In the genomic region with DNA sequence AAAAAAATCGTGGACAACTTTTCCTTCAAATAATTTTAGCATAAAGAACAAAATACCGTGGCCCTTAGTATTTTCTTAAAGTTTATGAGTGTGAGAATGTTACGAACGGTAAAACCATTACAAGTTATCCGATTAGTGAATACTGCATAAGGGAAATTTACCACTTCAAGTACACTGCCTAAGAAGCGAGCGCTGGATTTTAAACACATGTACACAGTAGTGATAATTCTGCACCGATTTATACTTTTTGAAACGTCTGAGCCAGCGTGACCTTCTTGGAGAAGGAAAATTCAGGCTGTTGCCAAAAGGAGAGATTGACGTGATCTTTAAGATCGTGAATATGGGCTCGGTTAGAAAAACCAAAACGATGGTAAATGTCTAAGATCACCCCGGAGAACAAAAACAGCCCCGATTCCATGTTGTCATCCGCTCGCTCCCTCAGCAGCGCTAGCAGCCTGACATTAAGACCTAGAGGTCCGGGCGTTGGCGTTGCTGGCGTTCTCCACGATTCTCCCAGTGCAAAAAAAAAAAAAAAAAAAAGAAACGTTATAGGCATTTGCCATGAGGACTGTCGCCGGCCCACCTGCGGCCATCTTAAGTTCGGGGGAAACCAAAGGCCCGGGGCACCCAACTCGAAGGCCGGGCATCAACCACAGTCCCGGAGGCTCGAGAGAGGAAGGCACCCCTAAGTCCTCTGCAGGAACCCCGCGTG, we compare ENCODE assay signal across 8 mouse cellular contexts. TPM values are rescaled to one million over a fixed set of nuclear protein-coding genes. Genes with fewer than 3 reads are reported as not detected.
DNase-seq lines count a peak whose midpoint lies in the region; ATAC-seq and TF ChIP-seq lines count a peak whose summit lies in the region.

No protein-coding gene starts in this region.

- peak overlapping the region; percentile 94 for H3K4me3 ChIP-seq in liver, adult 2 months (ENCODE audit: insufficient read depth, low read depth, low read length)
- H3K4me3 ChIP-seq in heart, postnatal 0 days (ENCODE audit: low read depth, low read length), result peak overlapping the region; percentile 68

- H3K27ac ChIP-seq in liver, adult 2 months (replicated peaks; ENCODE audit: insufficient read depth, low read depth, low read length), result peak overlapping the region; percentile 99
- peak overlapping the region; percentile 97 for H3K27ac ChIP-seq in heart, postnatal 0 days (ENCODE audit: low read depth)

- TF ChIP-seq POLR2A in liver, adult 2 months (IDR thresholded peaks at IDR 0.05; ENCODE audit: extremely low read depth, insufficient read depth, low read length), result no peak

- no peak; the same call in 1 of the 2 replicates for TF ChIP-seq EP300 in heart, postnatal 0 days (IDR thresholded peaks at IDR 0.05; ENCODE audit: low read depth)

- H3K4me2 ChIP-seq in heart, postnatal 0 days (ENCODE audit: low read depth, low read length), result peak overlapping the region; percentile 72

- TF ChIP-seq CTCF in liver, adult 2 months (IDR thresholded peaks at IDR 0.05; ENCODE audit: low read depth, low read length), result no peak
- no peak for TF ChIP-seq CTCF in heart, postnatal 0 days (IDR thresholded peaks at IDR 0.05; ENCODE audit: low read depth)

- H3K79me2 ChIP-seq in liver, adult 2 months (ENCODE audit: control insufficient read depth, insufficient read depth, low read length), result peaks cover 9% of the 10 kb centered on the region; the same call in 1 of the 2 replicates

- peaks cover 6% of the 10 kb centered on the region; the same call in 1 of the 2 replicates for H3K4me1 ChIP-seq in liver, adult 2 months (ENCODE audit: control insufficient read depth, insufficient read depth, low read length)
- H3K4me1 ChIP-seq in heart, postnatal 0 days (ENCODE audit: control insufficient read depth, insufficient read depth), result peaks cover 18% of the 10 kb centered on the region

- peak overlapping the region; percentile 93 for H3K9ac ChIP-seq in liver, adult 2 months (ENCODE audit: low read depth, low read length)
- peak overlapping the region; percentile 75 for H3K9ac ChIP-seq in heart, postnatal 0 days (replicated peaks; ENCODE audit: low read depth, low read length)

- WGBS in liver, adult 2 months, result under 1% methylated on average over 36 of the region's 36 CpGs
- under 1% methylated on average over 36 of the region's 36 CpGs for WGBS in heart, postnatal 0 days

- peaks cover 5% of the 10 kb centered on the region; the same call in 1 of the 2 replicates for H3K36me3 ChIP-seq in liver, adult 2 months (ENCODE audit: control insufficient read depth, insufficient read depth, low read length)
- no peaks in the 10 kb centered on the region; the same call in 1 of the 2 replicates for H3K36me3 ChIP-seq in heart, postnatal 0 days (replicated peaks; ENCODE audit: control insufficient read depth, insufficient read depth, low read length)

- H3K27me3 ChIP-seq in liver, adult 2 months (ENCODE audit: control insufficient read depth, insufficient read depth, low read length), result no peaks in the 10 kb centered on the region
- no peaks in the 10 kb centered on the region for H3K27me3 ChIP-seq in heart, postnatal 0 days (ENCODE audit: control insufficient read depth, insufficient read depth, low read length)

- no peaks in the 10 kb centered on the region for H3K9me3 ChIP-seq in heart, postnatal 0 days (replicated peaks; ENCODE audit: control insufficient read depth, low read length)

- ATAC-seq in heart, postnatal 0 days (ENCODE audit: insufficient read depth, low read depth), result peak; percentile 73
- ATAC-seq in megakaryocyte progenitor cell, adult 5-6 weeks (replicated peaks; ENCODE audit: poor library complexity), result peak; percentile 57

- DNase-seq in liver, adult 2 months (ENCODE audit: extremely low read depth, low read depth, low spot score), result peak; percentile 68
- DNase-seq in liver, result no peak
- DNase-seq in adipocyte (ENCODE audit: low spot score), result peak; percentile 82
- DNase-seq in heart, postnatal 0 days (ENCODE audit: low spot score), result peak; percentile 79
- DNase-seq in c-Kit-positive CD71-positive TER-119-positive erythroid progenitor cells, embryonic 14.5 days (ENCODE audit: low spot score), result no peak
- no peak for DNase-seq in left cerebral cortex, adult 11 months (ENCODE audit: low spot score)
- no peak for DNase-seq in frontal cortex, adult 2 months (ENCODE audit: extremely low spot score in 1 of 2, low spot score in 1 of 2)

RNA-seq across cellular contexts. Expression of a gene that starts 0.8 kb away (rescaled TPM):
- 33.1 and 40.1 TPM in 2 replicates for total RNA-seq in liver, adult 2 months (2014; rRNA removed)
- polyA plus RNA-seq in liver, adult 2 months (2012; rRNA removed), result 12.4 and 16.2 TPM in 2 replicates
- total RNA-seq in heart, postnatal 0 days (2014; rRNA removed; ENCODE audit: low replicate concordance), result 24.4 and 25.5 TPM in 2 replicates
- polyA plus RNA-seq in heart, postnatal 0 days (2015; fragmentation: Nextera tagmentation; extraction: Ambion mirVana), result 28.0 and 34.8 TPM in 2 replicates
- 50.1 and 61.6 TPM in 2 replicates for total RNA-seq in megakaryocyte progenitor cell, adult 5-6 weeks (2015)
- total RNA-seq in megakaryocyte progenitor cell, adult 5-6 weeks (2017), result 83.3 and 121 TPM in 2 replicates
- polyA plus RNA-seq in frontal cortex, adult 2 months (2012; rRNA removed), result 82.7 and 91.5 TPM in 2 replicates

Comparison
In these comparisons a context has a peak if more than half of its experiments do, and no peak if none do; other contexts are left out.
1. DNase-seq: peak in liver, adult 2 months (single experiment), adipocyte (single experiment) and heart, postnatal 0 days (single experiment); none in liver (single experiment), c-Kit-positive CD71-positive TER-119-positive erythroid progenitor cells, embryonic 14.5 days (single experiment), left cerebral cortex, adult 11 months (single experiment) and frontal cortex, adult 2 months (0 of 2).